ENCODE assay signal across 15 mouse cellular contexts in the genomic region with DNA sequence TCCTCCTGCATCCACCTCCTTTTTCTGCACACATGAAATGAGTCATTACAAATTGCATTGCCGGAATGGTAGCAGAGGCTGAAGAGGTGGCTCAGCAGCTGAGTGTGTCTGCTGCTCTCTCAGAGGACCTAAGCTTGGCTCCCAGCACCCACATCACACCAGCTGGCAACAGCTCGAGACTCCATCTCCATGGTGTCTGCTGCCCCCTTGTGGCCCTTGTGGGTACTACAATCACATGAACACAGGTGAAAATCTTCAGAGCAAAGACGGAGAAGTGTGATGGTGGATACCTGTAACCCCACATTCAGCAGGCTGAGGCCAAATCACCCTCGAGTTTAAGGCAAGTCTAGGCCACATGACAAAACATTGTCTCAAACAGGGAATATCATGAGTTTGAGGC. TPM values are rescaled to one million over a fixed set of nuclear protein-coding genes. Genes with fewer than 3 reads are reported as not detected.
DNase-seq lines count a peak whose midpoint lies in the region; ATAC-seq and TF ChIP-seq lines count a peak whose summit lies in the region.
"Had no signal": no experiment of that assay in that cellular context is flagged by ENCODE, and none has a peak within 500 bp of the region (broad histone marks: within the 10 kb centered on the region; RNA-seq: fewer than 3 reads in every experiment).

No protein-coding gene starts in this region.

- peak; percentile 64 for DNase-seq in CD4-positive, CD25-positive, alpha-beta regulatory T cell, adult 2 months (ENCODE audit: low read depth, low spot score)
- DNase-seq in liver, adult 2 months (ENCODE audit: extremely low read depth, low read depth, low spot score): no peak
- no peak for DNase-seq in liver, embryonic 11.5 days (ENCODE audit: low spot score)
- no peak for DNase-seq in G1E (ENCODE audit: low spot score)
- DNase-seq in liver, postnatal 0 days: peak; percentile 58
- DNase-seq in urinary bladder, adult 18-20 months (ENCODE audit: low spot score in 2 of 2): no peak
- DNase-seq: heart, adult 18-20 months; kidney, postnatal 14 days; retina, postnatal 1 day had no signal

- no peak overlapping the region for H3K4me2 ChIP-seq in liver, embryonic 11.5 days
- H3K4me2 ChIP-seq in liver, postnatal 0 days (ENCODE audit: low read depth, low read length): no peak overlapping the region
- H3K4me2 ChIP-seq: forebrain, embryonic 12.5 days had no signal

- H3K27me3 ChIP-seq in liver, adult 2 months (ENCODE audit: control insufficient read depth, insufficient read depth, low read length): peaks cover 2% of the 10 kb centered on the region; the same call in 1 of the 2 replicates
- H3K27me3 ChIP-seq in liver, embryonic 11.5 days (replicated peaks; ENCODE audit: control insufficient read depth, insufficient read depth, low read length): 0 out of 2 replicates have a peak, but pooled peaks cover 3% of the 10 kb centered on the region
- H3K27me3 ChIP-seq in G1E (ENCODE audit: insufficient read depth, low read length): peaks cover 24% of the 10 kb centered on the region
- no peaks in the 10 kb centered on the region for H3K27me3 ChIP-seq in liver, postnatal 0 days (ENCODE audit: insufficient read depth, low read length)

- no peak for TF ChIP-seq POLR2A in liver, adult 2 months (IDR thresholded peaks at IDR 0.05; ENCODE audit: extremely low read depth, insufficient read depth, low read length)

- H3K4me1 ChIP-seq in liver, adult 2 months (ENCODE audit: control insufficient read depth, insufficient read depth, low read length): no peaks in the 10 kb centered on the region
- H3K4me1 ChIP-seq in liver, embryonic 11.5 days (replicated peaks; ENCODE audit: control insufficient read depth, insufficient read depth, low read length): no peaks in the 10 kb centered on the region
- 0 out of 2 replicates have a peak, but pooled peaks cover under 1% of the 10 kb centered on the region for H3K4me1 ChIP-seq in G1E (ENCODE audit: insufficient read depth, low read depth, low read length)
- H3K4me1 ChIP-seq in liver, postnatal 0 days (ENCODE audit: insufficient read depth): no peaks in the 10 kb centered on the region
- H3K4me1 ChIP-seq: forebrain, embryonic 12.5 days; hindbrain, embryonic 10.5 days; limb, embryonic 10.5 days had no signal

- H3K27ac ChIP-seq in liver, adult 2 months (replicated peaks; ENCODE audit: insufficient read depth, low read depth, low read length): no peak overlapping the region
- H3K27ac ChIP-seq in liver, embryonic 11.5 days (ENCODE audit: low read depth, low read length): no peak overlapping the region
- no peak overlapping the region for H3K27ac ChIP-seq in liver, postnatal 0 days (ENCODE audit: low read depth)
- H3K27ac ChIP-seq: forebrain, embryonic 12.5 days; hindbrain, embryonic 10.5 days; limb, embryonic 10.5 days; macrophage had no signal

- no peak overlapping the region for H3K4me3 ChIP-seq in liver, adult 2 months (ENCODE audit: insufficient read depth, low read depth, low read length)
- no peak overlapping the region for H3K4me3 ChIP-seq in liver, embryonic 11.5 days (ENCODE audit: low read depth, low read length)
- no peak overlapping the region for H3K4me3 ChIP-seq in G1E (ENCODE audit: low read depth, low read length)
- H3K4me3 ChIP-seq in liver, postnatal 0 days (ENCODE audit: low read depth, low read length): no peak overlapping the region
- H3K4me3 ChIP-seq: forebrain, embryonic 12.5 days; hindbrain, embryonic 10.5 days; limb, embryonic 10.5 days had no signal

- H3K9me3 ChIP-seq in liver, embryonic 11.5 days (ENCODE audit: control insufficient read depth, low read length): peaks cover 8% of the 10 kb centered on the region; the same call in 1 of the 2 replicates
- H3K9me3 ChIP-seq in G1E (replicated peaks): peaks cover 4% of the 10 kb centered on the region; the same call in 1 of the 2 replicates
- H3K9me3 ChIP-seq in liver, postnatal 0 days (ENCODE audit: low read length): no peaks in the 10 kb centered on the region
- H3K9me3 ChIP-seq: limb, embryonic 10.5 days had no signal

- WGBS in liver, adult 2 months: 45% methylated on average over 4 of the region's 4 CpGs
- 41% methylated on average over 4 of the region's 4 CpGs for WGBS in liver, embryonic 11.5 days
- 44% methylated on average over 4 of the region's 4 CpGs for whole genome bisulfite sequencing in liver, postnatal 0 days (ENCODE audit: insufficient replicate concordance)

- no peaks in the 10 kb centered on the region for H3K79me2 ChIP-seq in liver, adult 2 months (ENCODE audit: control insufficient read depth, insufficient read depth, low read length)

- H3K9ac ChIP-seq in liver, adult 2 months (ENCODE audit: low read depth, low read length): no peak overlapping the region
- no peak overlapping the region for H3K9ac ChIP-seq in liver, embryonic 11.5 days (ENCODE audit: low read depth, low read length)
- no peak overlapping the region for H3K9ac ChIP-seq in liver, postnatal 0 days (replicated peaks)
- H3K9ac ChIP-seq: forebrain, embryonic 12.5 days had no signal

- ATAC-seq in CD4-positive, CD25-positive, alpha-beta regulatory T cell, adult 4 months: no peak
- no peak for ATAC-seq in liver, embryonic 11.5 days (replicated peaks; ENCODE audit: low FRiP score)
- no peak for ATAC-seq in G1E (ENCODE audit: extremely low read depth, insufficient number of reproducible peaks, low FRiP score, poor library complexity, severe bottlenecking)
- no peak for ATAC-seq in liver, postnatal 0 days
- no peak for ATAC-seq in monocyte, adult 5-6 weeks (replicated peaks; ENCODE audit: insufficient number of reproducible peaks, low FRiP score, low TSS enrichment, poor library complexity, severe bottlenecking)

- H3K36me3 ChIP-seq in liver, adult 2 months (ENCODE audit: control insufficient read depth, insufficient read depth, low read length): no peaks in the 10 kb centered on the region
- H3K36me3 ChIP-seq in liver, embryonic 11.5 days (ENCODE audit: control insufficient read depth, insufficient read depth, low read length): no peaks in the 10 kb centered on the region
- H3K36me3 ChIP-seq in G1E (replicated peaks): no peaks in the 10 kb centered on the region
- H3K36me3 ChIP-seq in liver, postnatal 0 days (replicated peaks; ENCODE audit: insufficient read depth, low read length): no peaks in the 10 kb centered on the region
- H3K36me3 ChIP-seq: forebrain, embryonic 12.5 days; hindbrain, embryonic 10.5 days had no signal

- TF ChIP-seq CTCF in liver, adult 2 months (IDR thresholded peaks at IDR 0.05; ENCODE audit: low read depth, low read length): peak; percentile 47
- peak; percentile 62; the same call in 1 of the 2 replicates for TF ChIP-seq CTCF in G1E (IDR thresholded peaks at IDR 0.05; ENCODE audit: low read depth, low read length)
- TF ChIP-seq CTCF in liver, postnatal 0 days (IDR thresholded peaks at IDR 0.05; ENCODE audit: low read depth): peak; percentile 84

- no peak for TF ChIP-seq EP300 in liver, postnatal 0 days (IDR thresholded peaks at IDR 0.05; ENCODE audit: low read depth)

RNA-seq across cellular contexts. Expression of a gene that starts 8.9 kb away (rescaled TPM):
- polyA plus RNA-seq in CD4-positive, CD25-positive, alpha-beta regulatory T cell, adult 4 months (2017; shearing (Covaris generic)): under 1 TPM in 1 of 2 experiments, not detected in 1; 0.19 TPM
- total RNA-seq in liver, adult 2 months (2014; rRNA removed): not detected in 2 replicates
- polyA plus RNA-seq in liver, adult 2 months (2012; rRNA removed): not detected in 2 replicates
- not detected in 2 replicates for polyA plus RNA-seq in liver, embryonic 11.5 days (2014; fragmentation: Nextera tagmentation; extraction: Ambion mirVana)
- total RNA-seq in G1E (2014; fragmentation: Nextera tagmentation) (not detected in 2 replicates), G1E (2017) (not detected in 2 replicates)
- polyA plus RNA-seq in G1E (2012): not detected in 2 replicates
- polyA plus RNA-seq in liver, postnatal 0 days (2015; fragmentation: Nextera tagmentation; extraction: Ambion mirVana): 0.06 TPM in 1 of 2 replicates, not detected in the other
- total RNA-seq in monocyte, adult 5-6 weeks (2017): not detected in 3 replicates
- total RNA-seq: heart, adult 18-20 months had no signal
- polyA plus RNA-seq: forebrain, embryonic 12.5 days; hindbrain, embryonic 10.5 days; limb, embryonic 10.5 days; macrophage had no signal

RNA-seq across cellular contexts. Expression of a gene that starts 12.2 kb away (rescaled TPM):
- polyA plus RNA-seq in CD4-positive, CD25-positive, alpha-beta regulatory T cell, adult 4 months (2017; shearing (Covaris generic)): 100 to 1,000 TPM; 130 to 152 TPM
- total RNA-seq in liver, adult 2 months (2014; rRNA removed): 0.20 and 0.83 TPM in 2 replicates
- polyA plus RNA-seq in liver, adult 2 months (2012; rRNA removed): 0.55 and 0.66 TPM in 2 replicates
- polyA plus RNA-seq in liver, embryonic 11.5 days (2014; fragmentation: Nextera tagmentation; extraction: Ambion mirVana): 119 and 123 TPM in 2 replicates
- total RNA-seq in G1E (2014; fragmentation: Nextera tagmentation) (14.0 and 40.3 TPM in 2 replicates), G1E (2017) (20.4 and 22.9 TPM in 2 replicates)
- polyA plus RNA-seq in G1E (2012): 66.2 and 70.4 TPM in 2 replicates
- polyA plus RNA-seq in liver, postnatal 0 days (2015; fragmentation: Nextera tagmentation; extraction: Ambion mirVana): 41.0 and 41.9 TPM in 2 replicates
- 10.3 to 11.8 TPM (median 11.5 TPM) in 3 replicates for total RNA-seq in monocyte, adult 5-6 weeks (2017)

RNA-seq across cellular contexts. Expression of a gene that starts 24.2 kb away (rescaled TPM):
- not detected for polyA plus RNA-seq in CD4-positive, CD25-positive, alpha-beta regulatory T cell, adult 4 months (2017; shearing (Covaris generic))
- not detected in 2 replicates for total RNA-seq in liver, adult 2 months (2014; rRNA removed)
- polyA plus RNA-seq in liver, adult 2 months (2012; rRNA removed): not detected in 2 replicates
- polyA plus RNA-seq in liver, embryonic 11.5 days (2014; fragmentation: Nextera tagmentation; extraction: Ambion mirVana): 0.22 TPM in 1 of 2 replicates, not detected in the other
- total RNA-seq in G1E (2014; fragmentation: Nextera tagmentation) (not detected in 2 replicates), G1E (2017) (not detected in 2 replicates)
- polyA plus RNA-seq in G1E (2012): not detected in 2 replicates
- not detected in 2 replicates for polyA plus RNA-seq in liver, postnatal 0 days (2015; fragmentation: Nextera tagmentation; extraction: Ambion mirVana)
- total RNA-seq in monocyte, adult 5-6 weeks (2017): 2.3 TPM in 1 of 3 replicates, not detected in the others
- polyA plus RNA-seq: forebrain, embryonic 12.5 days; limb, embryonic 10.5 days; macrophage had no signal

RNA-seq across cellular contexts. Expression of a gene that starts 41.4 kb away (rescaled TPM):
- polyA plus RNA-seq in CD4-positive, CD25-positive, alpha-beta regulatory T cell, adult 4 months (2017; shearing (Covaris generic)): 10 to 100 TPM; 10.6 to 13.8 TPM
- total RNA-seq in liver, adult 2 months (2014; rRNA removed): 2.4 and 2.8 TPM in 2 replicates
- polyA plus RNA-seq in liver, adult 2 months (2012; rRNA removed): 2.6 and 3.3 TPM in 2 replicates
- 5.6 and 5.8 TPM in 2 replicates for polyA plus RNA-seq in liver, embryonic 11.5 days (2014; fragmentation: Nextera tagmentation; extraction: Ambion mirVana)
- total RNA-seq in G1E (2014; fragmentation: Nextera tagmentation) (8.9 and 12.5 TPM in 2 replicates), G1E (2017) (5.4 and 6.0 TPM in 2 replicates)
- polyA plus RNA-seq in G1E (2012): 3.1 and 3.5 TPM in 2 replicates
- polyA plus RNA-seq in liver, postnatal 0 days (2015; fragmentation: Nextera tagmentation; extraction: Ambion mirVana): 1.8 and 2.2 TPM in 2 replicates
- total RNA-seq in monocyte, adult 5-6 weeks (2017): 2.4 to 4.6 TPM (median 4.5 TPM) in 3 replicates

RNA-seq across cellular contexts. Expression of a gene that starts 41.5 kb away (rescaled TPM):
- polyA plus RNA-seq in CD4-positive, CD25-positive, alpha-beta regulatory T cell, adult 4 months (2017; shearing (Covaris generic)): 10 to 100 TPM; 27.9 to 29.4 TPM
- 3.7 and 5.0 TPM in 2 replicates for total RNA-seq in liver, adult 2 months (2014; rRNA removed)
- polyA plus RNA-seq in liver, adult 2 months (2012; rRNA removed): 11.7 and 17.8 TPM in 2 replicates
- 30.2 and 34.8 TPM in 2 replicates for polyA plus RNA-seq in liver, embryonic 11.5 days (2014; fragmentation: Nextera tagmentation; extraction: Ambion mirVana)
- 21.7 and 77.3 TPM in 2 replicates for total RNA-seq in G1E (2014; fragmentation: Nextera tagmentation)
- total RNA-seq in G1E (2017): 16.1 and 19.1 TPM in 2 replicates
- 61.5 and 67.4 TPM in 2 replicates for polyA plus RNA-seq in G1E (2012)
- 8.2 and 8.7 TPM in 2 replicates for polyA plus RNA-seq in liver, postnatal 0 days (2015; fragmentation: Nextera tagmentation; extraction: Ambion mirVana)
- 20.1 to 30.8 TPM (median 22.6 TPM) in 3 replicates for total RNA-seq in monocyte, adult 5-6 weeks (2017)

Comparison
In these comparisons a context has a peak if more than half of its experiments do, and no peak if none do; other contexts are left out.
1. DNase-seq: peak in CD4-positive, CD25-positive, alpha-beta regulatory T cell, adult 2 months (single experiment) and liver, postnatal 0 days (single experiment); none in liver, adult 2 months (single experiment), liver, embryonic 11.5 days (single experiment), G1E (single experiment) and urinary bladder, adult 18-20 months (0 of 2).
2. RNA of a gene that starts 12.2 kb away (polyA plus RNA-seq): 130 to 152 TPM in CD4-positive, CD25-positive, alpha-beta regulatory T cell, adult 4 months, 119 to 123 TPM in liver, embryonic 11.5 days, 66.2 to 70.4 TPM in G1E and 41.0 to 41.9 TPM in liver, postnatal 0 days; 0.55 to 0.66 TPM in liver, adult 2 months; every median in the first group is over 10 times any median in the second.
3. Peak in every context shown above with its lines, with median percentiles within 50 percentile points of each other: CTCF ChIP-seq.